Mouse (Mus musculus) brain, embryonic 14.5 days (tissue): ENCODE data around the gene Ssbp4.

Experiments used
- CTCF ChIP-seq: fragments of 200-500 bp; IDR thresholded peaks from 2 replicates; pipeline ENCODE4 v1.5.1; 2012; ENCODE audit warnings: inconsistent platforms, mild to moderate bottlenecking, moderate library complexity, borderline replicate concordance; ENCODE audit not compliant: insufficient read depth, insufficient read length; ENCODE audit errors: extremely low read depth
- POLR2A ChIP-seq: fragments of 200-500 bp; IDR thresholded peaks from 2 replicates; pipeline ENCODE4 v1.6.1; 2012; ENCODE audit warnings: mild to moderate bottlenecking, inconsistent platforms, borderline replicate concordance; ENCODE audit not compliant: poor library complexity, insufficient read depth, insufficient read length, severe bottlenecking; ENCODE audit errors: extremely low read depth

- TF ChIP-seq CTCF = peak; percentile 100
- TF ChIP-seq POLR2A = 0 out of 2 replicates have a peak, but pooled peaks have one; percentile 6
These were observed 21.2 kb upstream of the Ssbp4 start for GRCm38 (mm10) chr8:70629574-70630531.
